Mouse (Mus musculus) heart, postnatal 36 days (tissue): ENCODE results near the gene Olfr1424. TPM values are rescaled to one million over a fixed set of nuclear protein-coding genes. Genes with fewer than 3 reads are reported as not detected.

Experiments used
- DNase-seq, 2 experiments: peaks; one replicate each; pipeline ENCODE4 v3.0.0; 2021 to 2022
- intact Hi-C: fragments of 180-260 bp; cut with DNase I; formaldehyde crosslinking; loops from one replicate; pipeline ENCODE4 v1.15.1; 2025
- total RNA-seq, 2 experiments: library from RNA; stranded (reverse); gene quantifications; 2 replicates each; pipeline ENCODE4 v1.2.3; 2021

Olfr1424 gene
- total RNA-seq, 2 experiments from 2014 or later = not detected

- intact Hi-C loops = loop anchor here (2.0 to 10.0 kb wide), 4 partner anchors 192 to 788 kb away; partner anchors contain the start of genes Gm4952, Lpxn, Stx3 and Zfp91
- peak; percentile 77 to 82 for DNase-seq
These were observed 52.8 kb downstream of the Olfr1424 start for GRCm38 (mm10) chr19:12009501-12010280.

Other genes with a start within 250 kb of the Olfr1424 start
- 1 to 10 TPM; 4.5 to 5.7 TPM for gene Stx3, start 243.3 kb downstream of the Olfr1424 start, total RNA-seq
- gene Olfr1417, start 223.5 kb downstream of the Olfr1424 start, total RNA-seq = not detected
- not detected for gene Olfr1418, start 201.6 kb downstream of the Olfr1424 start, total RNA-seq
- not detected for gene Olfr1419, start 187.6 kb downstream of the Olfr1424 start, total RNA-seq
- gene Olfr1420, start 176.1 kb downstream of the Olfr1424 start, total RNA-seq = not detected
- 10 to 100 TPM; 26.3 to 27.3 TPM for gene Patl1, start 150.3 kb downstream of the Olfr1424 start, total RNA-seq
- gene Osbp, start 96.7 kb downstream of the Olfr1424 start, total RNA-seq = 100 to 1,000 TPM; 102 to 106 TPM
- gene Olfr1423, start 21.4 kb downstream of the Olfr1424 start, total RNA-seq = not detected
- not detected for gene Olfr1425, start 15.0 kb upstream of the Olfr1424 start, total RNA-seq
- not detected for gene Olfr1426, start 29.3 kb upstream of the Olfr1424 start, total RNA-seq
- gene Olfr1427, start 40.7 kb upstream of the Olfr1424 start, total RNA-seq = not detected
- not detected for gene Olfr1428, start 53.2 kb upstream of the Olfr1424 start, total RNA-seq
- gene Olfr76, start 60.5 kb upstream of the Olfr1424 start, total RNA-seq = not detected
- not detected for gene Olfr1555-ps1, start 107.4 kb upstream of the Olfr1424 start, total RNA-seq
- gene Olfr1431, start 138.0 kb upstream of the Olfr1424 start, total RNA-seq = not detected
- gene Olfr1432, start 169.9 kb upstream of the Olfr1424 start, total RNA-seq = not detected
- not detected for gene Olfr262, start 179.0 kb upstream of the Olfr1424 start, total RNA-seq
- not detected for gene Olfr235, start 198.3 kb upstream of the Olfr1424 start, total RNA-seq
- gene Olfr1434, start 217.2 kb upstream of the Olfr1424 start, total RNA-seq = not detected
- gene Olfr1436, start 236.4 kb upstream of the Olfr1424 start, total RNA-seq = not detected